Mouse (Mus musculus) liver, adult 2 months (tissue): ENCODE measurements around the gene Scn3b.

ENCODE experiments used
- CTCF ChIP-seq: fragments of 200-500 bp; IDR thresholded peaks from 2 replicates; pipeline ENCODE4 v1.5.1; 2011; ENCODE audit warnings: low read depth, low read length, control low read depth
- POLR2A ChIP-seq: fragments of 200-500 bp; IDR thresholded peaks from 2 replicates; pipeline ENCODE4 v1.6.1; 2011; ENCODE audit warnings: low read length, control low read depth; ENCODE audit not compliant: insufficient read depth; ENCODE audit errors: extremely low read depth

GRCm38 (mm10) chr9:40269103-40269861 lies at the start of gene Scn3b:
- no peak for TF ChIP-seq CTCF
- TF ChIP-seq POLR2A = no peak
